Mouse (Mus musculus): ENCODE measurements at regions not wholly inside any gene's neighbourhood (a gene's known extent, or its start where the extent isn't known, plus 50 kb on each side); places are given as distances from the start of the nearest gene placed in this dataset.

DNA sequence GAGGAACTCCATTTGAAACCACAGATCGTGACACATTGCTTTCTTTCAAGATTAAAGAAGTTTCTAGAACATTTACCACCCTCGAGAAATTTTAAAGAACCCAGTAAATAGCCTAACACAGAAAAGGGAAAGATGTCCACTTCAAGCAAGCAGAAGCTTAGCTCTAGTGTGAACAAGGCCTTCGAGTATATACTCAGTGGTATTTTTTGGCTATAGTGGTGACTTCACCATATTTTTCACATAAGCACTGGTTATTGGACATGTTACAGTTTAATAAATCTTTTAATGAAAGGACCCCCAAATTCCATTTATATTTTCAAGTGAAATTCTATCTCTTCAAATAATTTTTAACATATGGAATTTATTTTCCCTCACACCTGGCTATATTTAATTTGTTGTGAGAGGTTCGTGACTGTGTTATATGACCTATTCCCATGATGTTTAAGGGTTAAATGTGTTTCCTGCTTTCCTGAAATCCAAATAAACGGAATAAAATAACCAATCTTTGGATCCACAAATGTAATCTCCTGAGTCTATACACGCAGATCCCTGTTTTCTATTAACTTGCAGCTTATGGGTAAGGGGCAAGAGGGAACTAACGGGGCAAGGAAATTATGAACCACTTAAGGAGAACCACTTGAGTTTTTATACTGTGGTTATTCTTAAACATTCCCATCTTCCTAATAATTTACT is 60.6 kb upstream of the Tas2r134 start:
- Histone ChIP-seq H3K9me3 (ENCODE audit: control insufficient read depth, low read length) (no peaks in the 10 kb centered on the region), H3K27me3 (ENCODE audit: control insufficient read depth, insufficient read depth, low read length) (no peaks in the 10 kb centered on the region), H3K27ac (ENCODE audit: low read depth, low read length) (no peak overlapping the region), H3K4me2 (ENCODE audit: low read depth, low read length, severe bottlenecking) (no peak overlapping the region), H3K4me1 (replicated peaks; ENCODE audit: control insufficient read depth, insufficient read depth, low read length) (no peaks in the 10 kb centered on the region), H3K9ac (ENCODE audit: low read length) (no peak overlapping the region), H3K36me3 (ENCODE audit: control insufficient read depth, insufficient read depth, low read length) (no peaks in the 10 kb centered on the region), H3K4me3 (ENCODE audit: low read depth, low read length) (no peak overlapping the region)
- no peak for DNase-seq (ENCODE audit: low spot score)
- 84% methylated on average over 7 of the region's 7 CpGs for WGBS
- ATAC-seq (replicated peaks; ENCODE audit: low FRiP score), result no peak

DNA sequence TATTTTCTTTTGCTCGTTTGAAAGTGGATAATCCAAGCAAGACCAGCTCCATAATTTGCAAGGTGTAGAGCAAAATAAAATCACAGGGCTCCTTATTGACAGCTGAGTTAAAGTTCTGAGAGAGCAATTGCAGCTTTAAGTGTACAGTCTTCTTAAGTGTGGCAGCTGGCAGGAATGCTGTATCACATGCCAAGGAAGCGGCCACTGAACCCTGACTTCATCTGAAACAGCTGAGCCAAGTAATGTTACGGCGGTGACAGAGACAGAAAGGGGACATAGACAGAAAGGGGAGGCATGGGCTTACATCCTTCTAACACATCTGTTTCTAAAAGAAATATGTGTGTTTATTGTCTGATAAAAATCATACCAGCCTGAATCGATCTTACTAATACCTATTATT is 63.4 kb upstream of the Tas2r134 start:
- H3K4me1 ChIP-seq (replicated peaks; ENCODE audit: control insufficient read depth, insufficient read depth, low read length), result no peaks in the 10 kb centered on the region
- no peak overlapping the region for H3K27ac ChIP-seq (ENCODE audit: low read depth, low read length)
- WGBS, result 82% methylated on average over 5 of the region's 5 CpGs
- no peak for DNase-seq (ENCODE audit: low spot score)
- H3K36me3 ChIP-seq (ENCODE audit: control insufficient read depth, insufficient read depth, low read length), result no peaks in the 10 kb centered on the region
- H3K4me2 ChIP-seq (ENCODE audit: low read depth, low read length, severe bottlenecking), result no peak overlapping the region
- H3K27me3 ChIP-seq (ENCODE audit: control insufficient read depth, insufficient read depth, low read length), result no peaks in the 10 kb centered on the region
- no peaks in the 10 kb centered on the region for H3K9me3 ChIP-seq (ENCODE audit: control insufficient read depth, low read length)
- no peak overlapping the region for H3K9ac ChIP-seq (ENCODE audit: low read length)
- H3K4me3 ChIP-seq (ENCODE audit: low read depth, low read length), result no peak overlapping the region
- ATAC-seq (replicated peaks; ENCODE audit: low FRiP score), result no peak

DNA sequence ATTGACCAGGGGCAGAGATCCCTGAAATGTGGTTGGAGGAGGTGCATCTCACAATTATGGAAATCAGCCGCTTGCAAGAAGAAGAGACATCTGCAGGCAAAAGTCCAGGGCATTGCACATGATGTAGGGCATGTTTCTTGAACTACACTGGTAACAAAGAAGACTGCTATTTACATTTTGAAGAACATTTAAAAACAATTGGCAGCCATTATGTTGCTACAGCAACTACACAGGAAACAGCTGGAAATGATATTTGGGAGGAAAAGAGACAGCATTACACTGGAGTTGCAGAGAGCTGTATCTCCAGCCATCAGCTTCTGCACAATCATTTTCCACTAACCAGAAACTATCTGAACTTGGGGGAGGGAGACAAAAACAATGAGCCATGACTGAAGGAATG is 64.1 kb upstream of the Tas2r134 start:
- Histone ChIP-seq H3K4me2 (ENCODE audit: low read depth, low read length, severe bottlenecking) (no peak overlapping the region), H3K36me3 (ENCODE audit: control insufficient read depth, insufficient read depth, low read length) (no peaks in the 10 kb centered on the region), H3K4me1 (replicated peaks; ENCODE audit: control insufficient read depth, insufficient read depth, low read length) (no peaks in the 10 kb centered on the region), H3K9ac (ENCODE audit: low read length) (no peak overlapping the region), H3K4me3 (ENCODE audit: low read depth, low read length) (no peak overlapping the region), H3K27me3 (ENCODE audit: control insufficient read depth, insufficient read depth, low read length) (no peaks in the 10 kb centered on the region), H3K9me3 (ENCODE audit: control insufficient read depth, low read length) (no peaks in the 10 kb centered on the region), H3K27ac (ENCODE audit: low read depth, low read length) (no peak overlapping the region)
- ATAC-seq (replicated peaks; ENCODE audit: low FRiP score), result no peak
- WGBS, result 85% methylated on average over 1 of the region's 1 CpGs
- no peak for DNase-seq (ENCODE audit: low spot score)

DNA sequence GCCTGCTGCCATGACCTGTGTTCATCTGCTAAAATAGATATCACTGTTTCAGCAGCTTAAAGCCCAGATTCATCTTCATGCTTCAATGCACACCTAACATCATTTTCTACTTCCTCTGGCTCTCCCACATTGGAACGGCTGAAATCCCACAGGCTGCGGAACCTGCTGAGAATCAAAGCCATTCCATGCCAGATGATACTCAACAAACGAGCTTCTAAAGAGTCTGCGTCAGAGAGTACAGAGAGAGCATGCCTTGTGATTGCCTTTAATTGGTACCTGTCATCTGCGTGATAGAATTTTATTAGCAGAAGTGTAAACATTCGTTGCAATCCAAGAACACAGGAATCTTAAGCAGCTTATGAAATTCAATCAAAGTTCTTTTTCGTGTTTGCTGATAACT is 76.4 kb upstream of the Tas2r134 start:
- Histone ChIP-seq H3K4me3 (ENCODE audit: low read depth, low read length) (no peak overlapping the region), H3K4me1 (replicated peaks; ENCODE audit: control insufficient read depth, insufficient read depth, low read length) (no peaks in the 10 kb centered on the region), H3K36me3 (ENCODE audit: control insufficient read depth, insufficient read depth, low read length) (no peaks in the 10 kb centered on the region), H3K27me3 (ENCODE audit: control insufficient read depth, insufficient read depth, low read length) (no peaks in the 10 kb centered on the region), H3K27ac (ENCODE audit: low read depth, low read length) (no peak overlapping the region), H3K4me2 (ENCODE audit: low read depth, low read length, severe bottlenecking) (no peak overlapping the region), H3K9ac (ENCODE audit: low read length) (no peak overlapping the region), H3K9me3 (ENCODE audit: control insufficient read depth, low read length) (no peaks in the 10 kb centered on the region)
- DNase-seq (ENCODE audit: low spot score), result no peak
- 38% methylated on average over 7 of the region's 7 CpGs for WGBS
- no peak for ATAC-seq (replicated peaks; ENCODE audit: low FRiP score)

DNA sequence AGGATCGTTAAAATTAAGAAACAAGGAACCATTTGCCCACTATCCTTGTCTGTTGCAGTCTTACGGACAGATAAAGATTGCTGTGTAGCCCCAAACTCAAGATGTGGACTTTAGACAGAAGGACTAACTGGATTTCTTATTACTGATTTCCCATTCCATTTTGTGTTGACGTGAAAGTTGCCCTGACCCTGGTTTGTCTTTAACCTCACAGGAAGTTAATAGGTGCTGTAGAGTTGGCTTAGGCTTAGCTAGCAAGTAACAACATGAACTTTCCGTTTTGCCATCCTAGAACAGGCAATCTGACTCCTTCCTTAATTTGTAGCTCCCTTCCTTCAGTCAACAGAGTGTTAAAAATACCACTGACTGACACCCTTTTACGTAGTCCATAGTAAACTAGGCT is 78.2 kb upstream of the Tas2r134 start:
- no peak for ATAC-seq (replicated peaks; ENCODE audit: low FRiP score)

DNA sequence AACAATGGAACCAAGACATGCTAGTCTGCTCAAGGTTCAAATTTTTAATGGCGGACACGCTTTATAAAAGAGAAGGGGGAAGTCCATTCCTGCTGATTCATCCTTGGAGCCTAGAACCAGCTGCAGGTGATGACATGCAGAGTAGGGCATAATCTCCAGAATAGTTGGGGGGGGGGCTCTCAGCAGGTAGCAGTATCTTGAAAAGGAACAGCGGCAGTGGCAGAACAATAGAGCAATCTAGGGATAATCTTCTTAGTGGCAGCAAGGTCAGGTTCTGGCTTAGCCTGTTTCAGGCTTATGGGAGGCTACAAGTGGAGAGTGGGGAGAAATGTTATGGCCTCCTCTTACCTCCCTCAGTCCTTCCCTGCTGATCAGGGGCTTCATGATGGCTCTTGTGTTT is 81.1 kb upstream of the Tas2r134 start:
- Histone ChIP-seq H3K4me1 (replicated peaks; ENCODE audit: control insufficient read depth, insufficient read depth, low read length) (no peaks in the 10 kb centered on the region), H3K4me2 (ENCODE audit: low read depth, low read length, severe bottlenecking) (no peak overlapping the region), H3K9me3 (ENCODE audit: control insufficient read depth, low read length) (no peaks in the 10 kb centered on the region), H3K27me3 (ENCODE audit: control insufficient read depth, insufficient read depth, low read length) (no peaks in the 10 kb centered on the region), H3K36me3 (ENCODE audit: control insufficient read depth, insufficient read depth, low read length) (no peaks in the 10 kb centered on the region), H3K27ac (ENCODE audit: low read depth, low read length) (no peak overlapping the region), H3K9ac (ENCODE audit: low read length) (no peak overlapping the region), H3K4me3 (ENCODE audit: low read depth, low read length) (no peak overlapping the region)
- no peak for DNase-seq (ENCODE audit: low spot score)
- no peak for ATAC-seq (replicated peaks; ENCODE audit: low FRiP score)
- WGBS, result 55% methylated on average over 3 of the region's 3 CpGs

More for the DNA sequence above, 78.2 kb upstream of the Tas2r134 start:
- no peaks in the 10 kb centered on the region for H3K36me3 ChIP-seq (ENCODE audit: control insufficient read depth, insufficient read depth, low read length)
- H3K4me3 ChIP-seq (ENCODE audit: low read depth, low read length), result no peak overlapping the region
- no peaks in the 10 kb centered on the region for H3K9me3 ChIP-seq (ENCODE audit: control insufficient read depth, low read length)
- no peak overlapping the region for H3K4me2 ChIP-seq (ENCODE audit: low read depth, low read length, severe bottlenecking)
- no peak overlapping the region for H3K9ac ChIP-seq (ENCODE audit: low read length)
- no peaks in the 10 kb centered on the region for H3K4me1 ChIP-seq (replicated peaks; ENCODE audit: control insufficient read depth, insufficient read depth, low read length)
- 89% methylated on average over 5 of the region's 5 CpGs for WGBS
- no peak for DNase-seq (ENCODE audit: low spot score)
- H3K27ac ChIP-seq (ENCODE audit: low read depth, low read length), result no peak overlapping the region
- H3K27me3 ChIP-seq (ENCODE audit: control insufficient read depth, insufficient read depth, low read length), result no peaks in the 10 kb centered on the region

DNA sequence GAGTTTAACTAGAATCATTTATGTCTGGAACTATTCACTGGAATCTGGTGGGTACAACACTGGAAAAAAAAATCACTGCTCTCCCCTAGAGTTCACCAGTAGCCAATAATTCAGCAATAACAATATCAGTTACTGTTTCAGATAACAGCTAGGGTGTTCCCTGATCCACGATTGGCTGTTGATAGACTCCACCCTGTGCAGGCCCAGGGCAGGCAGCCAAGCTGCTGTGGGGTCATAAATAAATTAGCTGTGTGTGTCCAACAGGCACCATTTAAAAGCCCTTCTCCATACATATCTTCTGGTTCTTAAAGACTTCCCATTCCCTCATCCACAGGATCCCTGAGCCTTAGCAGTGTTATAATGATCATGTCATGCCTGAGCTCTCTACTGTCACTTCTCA is 83.4 kb upstream of the Tas2r134 start:
- H3K4me3 ChIP-seq (ENCODE audit: low read depth, low read length), result no peak overlapping the region
- H3K4me2 ChIP-seq (ENCODE audit: low read depth, low read length, severe bottlenecking), result no peak overlapping the region
- H3K4me1 ChIP-seq (replicated peaks; ENCODE audit: control insufficient read depth, insufficient read depth, low read length), result no peaks in the 10 kb centered on the region
- H3K27me3 ChIP-seq (ENCODE audit: control insufficient read depth, insufficient read depth, low read length), result no peaks in the 10 kb centered on the region
- no peak for ATAC-seq (replicated peaks; ENCODE audit: low FRiP score)
- H3K9me3 ChIP-seq (ENCODE audit: control insufficient read depth, low read length), result no peaks in the 10 kb centered on the region
- 91% methylated on average over 1 of the region's 1 CpGs for WGBS
- no peak overlapping the region for H3K9ac ChIP-seq (ENCODE audit: low read length)
- no peaks in the 10 kb centered on the region for H3K36me3 ChIP-seq (ENCODE audit: control insufficient read depth, insufficient read depth, low read length)
- no peak overlapping the region for H3K27ac ChIP-seq (ENCODE audit: low read depth, low read length)
- no peak for DNase-seq (ENCODE audit: low spot score)

DNA sequence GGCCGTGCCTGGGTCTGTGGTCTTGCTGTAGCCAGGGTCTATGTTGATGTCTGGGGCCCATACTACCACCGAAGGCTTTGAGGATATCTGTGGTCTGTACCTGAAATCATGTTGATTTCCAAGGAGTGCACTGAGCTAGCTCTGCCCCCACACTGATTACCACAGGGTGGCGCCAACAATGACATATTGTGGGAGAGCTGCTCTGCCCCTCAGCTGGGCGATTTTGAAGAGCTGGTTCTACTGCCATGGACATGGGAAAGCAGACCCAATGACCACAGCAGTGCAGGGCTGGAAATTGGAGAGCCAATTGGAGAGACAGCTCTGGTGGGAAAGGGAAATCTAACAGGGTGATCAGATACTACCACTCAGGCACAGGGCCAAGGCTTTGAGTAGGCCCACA is 85.0 kb upstream of the Tas2r134 start:
- H3K9me3 ChIP-seq (ENCODE audit: control insufficient read depth, low read length), result no peaks in the 10 kb centered on the region
- no peak overlapping the region for H3K4me3 ChIP-seq (ENCODE audit: low read depth, low read length)
- WGBS, result 84% methylated on average over 4 of the region's 4 CpGs
- DNase-seq (ENCODE audit: low spot score) (no peak), ATAC-seq (replicated peaks; ENCODE audit: low FRiP score) (no peak)
- no peak overlapping the region for H3K27ac ChIP-seq (ENCODE audit: low read depth, low read length)
- no peak overlapping the region for H3K9ac ChIP-seq (ENCODE audit: low read length)
- no peaks in the 10 kb centered on the region for H3K27me3 ChIP-seq (ENCODE audit: control insufficient read depth, insufficient read depth, low read length)
- H3K36me3 ChIP-seq (ENCODE audit: control insufficient read depth, insufficient read depth, low read length), result no peaks in the 10 kb centered on the region
- H3K4me1 ChIP-seq (replicated peaks; ENCODE audit: control insufficient read depth, insufficient read depth, low read length), result no peaks in the 10 kb centered on the region
- H3K4me2 ChIP-seq (ENCODE audit: low read depth, low read length, severe bottlenecking), result no peak overlapping the region

DNA sequence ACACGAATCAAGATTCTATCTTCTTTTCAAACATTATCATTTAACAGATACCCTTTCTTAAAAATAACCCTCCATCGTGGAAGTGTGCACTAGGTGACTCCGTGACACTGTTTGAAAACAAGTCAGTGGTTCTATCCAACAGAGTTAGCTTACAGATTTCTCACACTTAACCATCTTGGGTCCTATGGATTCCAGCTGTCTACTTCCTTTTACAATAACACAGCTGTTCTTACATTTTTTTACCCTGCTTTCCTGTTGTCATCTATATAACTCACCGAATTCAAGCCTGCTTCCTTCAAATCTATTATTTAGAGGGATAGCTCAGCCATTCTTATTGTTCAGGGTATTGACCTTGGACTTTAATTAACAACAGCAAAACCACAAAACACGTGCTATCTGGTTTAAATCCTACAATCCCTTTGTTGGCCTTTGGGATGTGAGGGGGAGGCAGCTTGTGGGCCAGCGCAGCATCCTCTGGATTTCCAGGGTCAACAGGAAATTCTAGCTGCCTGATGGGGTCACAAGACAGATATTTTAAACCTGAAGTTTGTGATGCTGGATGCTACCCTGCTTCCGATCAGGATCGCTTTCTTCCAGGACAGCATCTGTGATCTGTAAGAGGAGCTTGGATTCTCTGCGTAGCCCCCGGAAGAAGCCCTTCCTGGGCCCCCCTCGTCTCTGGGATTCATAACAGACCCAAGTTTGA is 94.4 kb upstream of the Tas2r134 start:
- Histone ChIP-seq H3K27ac (ENCODE audit: low read depth, low read length) (no peak overlapping the region), H3K4me2 (ENCODE audit: low read depth, low read length, severe bottlenecking) (no peak overlapping the region), H3K27me3 (ENCODE audit: control insufficient read depth, insufficient read depth, low read length) (no peaks in the 10 kb centered on the region), H3K9me3 (ENCODE audit: control insufficient read depth, low read length) (no peaks in the 10 kb centered on the region), H3K4me3 (ENCODE audit: low read depth, low read length) (no peak overlapping the region), H3K36me3 (ENCODE audit: control insufficient read depth, insufficient read depth, low read length) (no peaks in the 10 kb centered on the region), H3K9ac (ENCODE audit: low read length) (no peak overlapping the region), H3K4me1 (replicated peaks; ENCODE audit: control insufficient read depth, insufficient read depth, low read length) (no peaks in the 10 kb centered on the region)
- 71% methylated on average over 11 of the region's 11 CpGs for WGBS
- DNase-seq (ENCODE audit: low spot score) (no peak), ATAC-seq (replicated peaks; ENCODE audit: low FRiP score) (no peak)
